Mouse (Mus musculus) spleen, adult 2 months (tissue): ENCODE measurements around the gene Ccl24. TPM values are rescaled to one million over a fixed set of nuclear protein-coding genes. Genes with fewer than 3 reads are reported as not detected.
A peak's percentile ranks its signal among the peaks of the same experiment; 100 is the strongest.

Source experiments
- DNase-seq, 2 experiments: peaks; one replicate each; pipeline versions ENCODE4 v3.0.0 to v3.0.0-alpha.2; 2012 to 2021; ENCODE audit warnings: low spot score in 2 of 2, low read depth in 1 of 2
- H3K27ac ChIP-seq: fragments of 200-500 bp; 2 replicates; pipeline ENCODE4 v1.5.1; 2012; ENCODE audit warnings: low read length, inconsistent platforms; ENCODE audit not compliant: insufficient read depth
- H3K27me3 ChIP-seq: fragments of 200-500 bp; 2 replicates; pipeline ENCODE4 v1.6.1; 2012; ENCODE audit warnings: mild to moderate bottlenecking, moderate library complexity, low read length, inconsistent platforms; ENCODE audit not compliant: control insufficient read depth, insufficient read depth
- H3K36me3 ChIP-seq: fragments of 200-500 bp; 2 replicates; pipeline ENCODE4 v1.6.1; 2012; ENCODE audit warnings: mild to moderate bottlenecking, low read length, inconsistent platforms; ENCODE audit not compliant: control insufficient read depth, insufficient read depth
- H3K4me1 ChIP-seq: fragments of 200-500 bp; 2 replicates; pipeline ENCODE4 v1.6.1; 2011; ENCODE audit warnings: inconsistent platforms; ENCODE audit not compliant: control insufficient read depth, insufficient read depth, insufficient read length
- H3K4me3 ChIP-seq: fragments of 200-500 bp; 2 replicates; pipeline ENCODE4 v1.5.1; 2011; ENCODE audit warnings: mild to moderate bottlenecking, inconsistent platforms; ENCODE audit not compliant: insufficient read depth, insufficient read length; ENCODE audit errors: extremely low read depth
- CTCF ChIP-seq: fragments of 200-500 bp; IDR thresholded peaks from 2 replicates; pipeline ENCODE4 v1.5.1; 2011; ENCODE audit warnings: mild to moderate bottlenecking, inconsistent platforms; ENCODE audit not compliant: insufficient read depth, insufficient read length, insufficient replicate concordance; ENCODE audit errors: extremely low read depth
- POLR2A ChIP-seq: fragments of 200-500 bp; IDR thresholded peaks from 2 replicates; pipeline ENCODE4 v1.6.1; 2011; ENCODE audit warnings: low read depth, low read length, inconsistent platforms
- WGBS: fragments of 180-500 bp; shearing (Covaris S2); methylation state at CpG from one replicate; pipeline ENCODE4 v1.1.7; 2018; 5-methylcytosine and 5-hydroxymethylcytosine counted together
- polyA plus RNA-seq: library from polyadenylated mRNA; depleted of rRNA; stranded (reverse); fragments of >200 nt; gene quantifications from 2 replicates; pipeline ENCODE4 v1.2.3, GENCODE M21; 2012

Gene Ccl24
- polyA plus RNA-seq, 1 experiment = 1.0 TPM

DNA sequence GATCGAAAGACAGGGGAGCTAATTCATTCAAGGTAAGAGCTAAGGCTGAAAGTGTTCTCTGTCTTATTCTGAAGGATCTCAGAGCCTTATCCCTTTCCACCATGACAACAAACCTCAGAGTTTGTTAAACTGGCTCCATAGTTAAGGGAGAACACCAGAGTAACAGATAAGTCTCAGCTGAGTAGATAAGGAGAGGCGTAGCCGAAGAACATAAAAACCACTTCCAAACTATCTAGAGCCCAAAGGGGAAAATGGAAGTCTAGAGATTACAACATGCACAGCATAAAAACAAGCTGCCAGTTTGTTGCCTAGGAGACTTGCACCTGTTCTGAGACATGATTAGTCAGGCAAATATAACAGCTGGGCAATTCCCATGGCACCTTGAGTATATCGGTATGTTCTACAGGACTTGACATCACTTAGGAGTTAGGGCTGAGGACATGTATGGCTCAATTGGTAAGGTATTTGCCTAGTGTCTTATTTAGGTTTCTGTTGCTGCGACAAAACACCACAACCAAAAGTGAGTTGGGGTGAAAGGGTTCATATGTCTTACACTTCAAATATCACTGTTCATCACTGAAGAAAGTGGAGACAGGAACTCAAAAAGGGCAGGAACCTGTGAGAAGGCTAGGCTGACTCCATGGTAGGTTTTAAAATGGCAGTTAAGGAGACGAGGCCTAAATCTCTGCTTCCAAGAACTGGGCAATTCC is 5.1 kb downstream of the Ccl24 start:
- Histone ChIP-seq H3K4me1 (no peaks in the 10 kb centered on the region; the same call in 1 of the 2 replicates), H3K27me3 (no peaks in the 10 kb centered on the region), H3K27ac (no peak overlapping the region), H3K4me3 (no peak overlapping the region), H3K36me3 (no peaks in the 10 kb centered on the region)
- no peak for TF ChIP-seq POLR2A
- TF ChIP-seq CTCF = no peak
- DNase-seq = no peak
- WGBS = 56% methylated on average over 6 of the region's 6 CpGs

DNA sequence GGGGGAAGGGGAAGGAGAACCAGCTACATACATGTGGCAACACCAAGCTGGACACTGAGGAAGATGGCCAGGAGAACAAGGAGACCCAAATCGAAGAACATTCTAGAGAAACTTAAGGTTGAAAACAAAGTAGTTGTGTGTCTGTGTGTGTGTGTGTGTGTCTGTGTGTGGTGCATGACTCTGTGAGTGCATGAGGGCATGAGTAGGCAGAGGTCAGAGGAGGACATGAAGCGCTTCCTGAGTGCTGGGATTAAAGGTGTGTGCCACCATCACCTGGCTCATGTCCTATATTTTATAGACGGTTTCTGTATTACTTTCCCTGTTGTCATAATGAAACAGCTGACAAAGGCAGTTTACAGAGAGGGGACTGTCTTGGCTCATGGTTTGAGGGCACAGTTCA is 9.4 kb downstream of the Ccl24 start, which contains the start of gene Ccl26:
TSS of gene Ccl26 (minus strand) at position 101 of the 400 bp plus-strand sequence.
- H3K36me3 ChIP-seq = no peaks in the 10 kb centered on the region
- H3K27ac ChIP-seq = no peak within 1 kb of the TSS
- no peaks in the 10 kb centered on the region; the same call in 1 of the 2 replicates for H3K4me1 ChIP-seq
- H3K27me3 ChIP-seq = no peaks in the 10 kb centered on the region
- no peak within 1 kb of the TSS for H3K4me3 ChIP-seq
- no peak for TF ChIP-seq POLR2A
- TF ChIP-seq CTCF = no peak
- 84% methylated on average over 3 of the region's 3 CpGs for WGBS
- DNase-seq = no peak

DNA sequence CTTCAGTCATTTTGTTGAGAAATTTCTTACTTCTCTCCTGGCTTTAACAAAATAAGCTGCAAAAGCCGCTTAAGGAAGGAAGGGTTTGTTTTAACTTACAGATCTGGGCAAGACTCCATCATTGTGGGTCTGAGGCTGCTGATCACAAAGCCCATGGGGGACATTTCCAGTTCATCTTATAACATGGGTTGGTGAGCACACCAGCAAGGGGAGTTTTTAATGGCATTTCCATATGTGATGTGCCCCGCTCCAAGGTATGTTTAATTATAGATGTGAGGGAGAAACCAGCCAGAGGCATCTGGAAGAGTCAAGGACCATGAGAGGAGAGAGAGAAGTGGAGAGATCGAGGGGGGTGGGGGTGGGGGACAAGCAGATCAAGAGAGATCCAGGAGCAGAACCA is 15.2 kb downstream of the Ccl24 start:
- WGBS = 70% methylated on average over 3 of the region's 3 CpGs
- Histone ChIP-seq H3K4me1 (no peaks in the 10 kb centered on the region), H3K36me3 (no peaks in the 10 kb centered on the region), H3K4me3 (no peak overlapping the region), H3K27me3 (no peaks in the 10 kb centered on the region), H3K27ac (no peak overlapping the region)
- TF ChIP-seq POLR2A = no peak
- no peak for TF ChIP-seq CTCF
- no peak for DNase-seq

DNA sequence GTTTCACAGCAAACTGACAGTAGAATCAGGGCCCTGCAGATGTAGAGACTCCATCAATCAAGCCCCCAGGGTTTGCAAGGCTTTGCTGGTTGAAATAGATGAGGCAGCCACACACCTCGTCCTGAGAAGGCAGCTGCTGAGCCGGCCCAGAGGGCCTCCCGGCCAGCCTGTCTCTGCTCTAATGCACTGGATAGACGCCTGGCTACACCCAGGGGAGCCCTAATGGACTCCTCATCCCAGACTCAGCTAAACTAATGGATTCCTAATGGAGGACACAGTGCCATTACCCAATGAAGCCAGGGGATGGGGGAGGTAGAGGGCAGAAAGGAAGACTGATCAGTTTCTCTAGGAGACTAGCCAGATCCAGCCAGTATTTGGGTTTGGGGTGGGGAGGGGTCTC is 15.8 kb downstream of the Ccl24 start:
- no peak for TF ChIP-seq CTCF
- WGBS = 85% methylated on average over 4 of the region's 4 CpGs
- Histone ChIP-seq H3K36me3 (no peaks in the 10 kb centered on the region), H3K4me1 (no peaks in the 10 kb centered on the region), H3K4me3 (no peak overlapping the region), H3K27ac (no peak overlapping the region), H3K27me3 (no peaks in the 10 kb centered on the region)
- no peak for DNase-seq

DNA sequence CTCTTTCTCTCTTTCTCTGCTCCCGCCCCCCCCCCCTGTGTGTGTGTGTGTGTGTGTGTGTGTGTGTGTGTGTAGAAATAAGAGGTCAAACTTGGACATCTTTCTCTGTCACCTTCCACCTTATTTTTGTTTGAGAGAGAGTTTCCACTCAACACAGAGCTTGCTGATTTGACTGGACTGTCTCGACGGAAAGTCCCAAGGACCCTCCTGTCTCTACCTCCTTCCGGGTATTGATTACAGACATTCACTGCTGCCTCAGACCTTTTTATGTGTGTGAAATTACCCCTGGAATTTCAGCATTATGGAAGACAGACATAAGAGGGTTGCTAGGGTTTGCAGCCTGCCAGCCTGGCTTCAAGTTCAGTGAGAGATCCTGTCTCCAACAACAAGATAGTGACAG is 16.6 kb downstream of the Ccl24 start:
- 89% methylated on average over 4 of the region's 4 CpGs for WGBS
- no peak for DNase-seq
- H3K4me3 ChIP-seq = no peak overlapping the region

DNA sequence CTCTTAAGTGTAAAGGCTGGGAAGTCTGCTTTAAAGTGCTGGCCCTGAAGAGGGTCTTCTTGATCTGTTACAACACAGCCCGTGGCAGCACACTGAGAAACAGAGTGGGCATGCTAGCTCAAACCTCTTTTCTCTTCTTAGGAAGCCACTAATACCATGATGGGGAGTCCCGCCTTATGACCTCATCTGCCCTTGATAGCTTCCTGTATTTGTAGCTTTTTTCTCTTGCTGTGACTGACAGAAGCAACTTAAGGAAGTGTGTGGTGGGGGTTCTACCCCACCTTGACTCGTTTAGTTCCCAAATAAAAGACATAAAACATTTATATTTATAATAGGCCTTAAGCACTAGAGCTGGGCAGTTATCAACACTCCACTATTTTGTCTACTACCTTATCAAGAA is 21.3 kb downstream of the Ccl24 start:
- TF ChIP-seq POLR2A = no peak
- TF ChIP-seq CTCF = no peak
- DNase-seq = no peak
- H3K27ac ChIP-seq = no peak overlapping the region
- no peak overlapping the region for H3K4me3 ChIP-seq
- H3K36me3 ChIP-seq = no peaks in the 10 kb centered on the region
- H3K4me1 ChIP-seq = no peaks in the 10 kb centered on the region
- H3K27me3 ChIP-seq = no peaks in the 10 kb centered on the region
- 22% methylated on average over 3 of the region's 3 CpGs for WGBS

More for the DNA sequence above, 16.6 kb downstream of the Ccl24 start:
- no peaks in the 10 kb centered on the region for H3K27me3 ChIP-seq
- H3K36me3 ChIP-seq = no peaks in the 10 kb centered on the region
- H3K27ac ChIP-seq = no peak overlapping the region
- H3K4me1 ChIP-seq = no peaks in the 10 kb centered on the region
- TF ChIP-seq POLR2A = no peak
- no peak for TF ChIP-seq CTCF

DNA sequence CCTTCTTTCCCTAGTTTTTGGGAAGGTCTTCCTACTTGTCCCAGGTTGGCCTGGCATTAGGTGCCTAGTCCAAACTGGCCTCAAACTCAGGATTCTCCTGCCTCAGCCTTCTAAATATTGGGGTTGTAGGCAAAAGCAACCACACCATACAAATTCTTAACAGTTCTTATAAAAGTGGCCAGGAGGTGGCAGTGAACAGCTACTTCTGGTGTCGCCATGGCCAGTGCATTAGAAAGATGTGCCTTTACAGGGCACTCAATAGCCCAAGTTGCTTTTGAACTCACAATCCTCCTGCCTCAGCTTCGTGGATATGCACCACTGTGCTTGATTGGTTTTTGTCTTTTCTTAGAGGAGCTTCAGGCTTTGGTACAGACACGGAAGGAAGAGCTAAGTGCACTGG is 21.9 kb downstream of the Ccl24 start:
- no peak for TF ChIP-seq POLR2A
- TF ChIP-seq CTCF = 0 out of 2 replicates have a peak, but pooled peaks have one; percentile 24
- no peak for DNase-seq
- Histone ChIP-seq H3K36me3 (no peaks in the 10 kb centered on the region), H3K4me1 (no peaks in the 10 kb centered on the region), H3K27me3 (no peaks in the 10 kb centered on the region), H3K27ac (no peak overlapping the region), H3K4me3 (no peak overlapping the region)
- 35% methylated on average over 3 of the region's 3 CpGs for WGBS
